Mouse (Mus musculus): Measurements from ENCODE around the gene Itpr2. TPM values are rescaled to one million over a fixed set of nuclear protein-coding genes. Genes with fewer than 3 reads are reported as not detected.

Gene Itpr2
- polyA plus RNA-seq, 1 experiment: 18.0 TPM

- Histone ChIP-seq H3K36me3 (ENCODE audit: control insufficient read depth, insufficient read depth, low read length) (no peaks in the 10 kb centered on the region), H3K27ac (ENCODE audit: insufficient read depth, low read length) (no peak overlapping the region), H3K4me3 (ENCODE audit: extremely low read depth, insufficient read depth, insufficient read length) (no peak overlapping the region), H3K27me3 (ENCODE audit: control insufficient read depth, insufficient read depth, low read length) (no peaks in the 10 kb centered on the region), H3K4me1 (ENCODE audit: control insufficient read depth, insufficient read depth, insufficient read length) (no peaks in the 10 kb centered on the region)
- TF ChIP-seq CTCF (IDR thresholded peaks at IDR 0.05; ENCODE audit: extremely low read depth, insufficient read depth, insufficient read length, insufficient replicate concordance) (no peak), POLR2A (IDR thresholded peaks at IDR 0.05; ENCODE audit: low read depth, low read length) (no peak)
- WGBS: 92% methylated on average over 9 of the region's 9 CpGs
- DNase-seq (ENCODE audit: low read depth in 1 of 2, low spot score in 2 of 2): no peak
Observed at GRCm38 (mm10) chr6:146245888-146246287, 256.1 kb downstream of the Itpr2 start.

DNA sequence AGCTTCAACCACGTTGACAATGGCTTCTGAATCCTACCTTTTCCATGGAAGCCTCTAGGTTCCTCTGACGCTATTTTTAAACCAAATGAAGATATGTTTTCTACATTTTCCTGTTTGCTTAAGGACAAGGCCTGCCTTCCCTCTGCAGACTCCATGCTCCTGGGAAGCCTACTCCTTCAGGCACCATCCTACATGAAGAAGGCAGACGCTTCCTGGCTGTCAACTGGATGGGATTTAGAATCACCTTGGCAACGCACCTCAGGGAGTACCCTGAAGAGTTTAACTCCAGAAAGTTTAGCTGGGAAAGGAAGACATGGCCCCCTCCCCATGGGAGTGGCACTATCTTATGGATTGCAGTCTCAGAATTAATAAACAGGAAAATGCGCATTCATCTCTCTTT is 259.0 kb downstream of the Itpr2 start:
- WGBS: 91% methylated on average over 5 of the region's 5 CpGs
- H3K36me3 ChIP-seq (ENCODE audit: control insufficient read depth, insufficient read depth, low read length): peaks cover 12% of the 10 kb centered on the region
- H3K27me3 ChIP-seq (ENCODE audit: control insufficient read depth, insufficient read depth, low read length): no peaks in the 10 kb centered on the region
- H3K27ac ChIP-seq (ENCODE audit: insufficient read depth, low read length): no peak overlapping the region
- DNase-seq (ENCODE audit: low read depth in 1 of 2, low spot score in 2 of 2): no peak
- no peak overlapping the region for H3K4me3 ChIP-seq (ENCODE audit: extremely low read depth, insufficient read depth, insufficient read length)
- H3K4me1 ChIP-seq (ENCODE audit: control insufficient read depth, insufficient read depth, insufficient read length): no peaks in the 10 kb centered on the region
- TF ChIP-seq POLR2A (IDR thresholded peaks at IDR 0.05; ENCODE audit: low read depth, low read length) (no peak), CTCF (IDR thresholded peaks at IDR 0.05; ENCODE audit: extremely low read depth, insufficient read depth, insufficient read length, insufficient replicate concordance) (no peak)

GRCm38 (mm10) chr6:146241336-146241735 is 260.7 kb downstream of the Itpr2 start:
- no peak overlapping the region for H3K4me3 ChIP-seq (ENCODE audit: extremely low read depth, insufficient read depth, insufficient read length)
- WGBS: 91% methylated on average over 3 of the region's 3 CpGs
- H3K36me3 ChIP-seq (ENCODE audit: control insufficient read depth, insufficient read depth, low read length): peaks cover 18% of the 10 kb centered on the region
- H3K4me1 ChIP-seq (ENCODE audit: control insufficient read depth, insufficient read depth, insufficient read length): no peaks in the 10 kb centered on the region
- no peaks in the 10 kb centered on the region for H3K27me3 ChIP-seq (ENCODE audit: control insufficient read depth, insufficient read depth, low read length)
- DNase-seq (ENCODE audit: low read depth in 1 of 2, low spot score in 2 of 2): no peak
- TF ChIP-seq CTCF (IDR thresholded peaks at IDR 0.05; ENCODE audit: extremely low read depth, insufficient read depth, insufficient read length, insufficient replicate concordance) (no peak), POLR2A (IDR thresholded peaks at IDR 0.05; ENCODE audit: low read depth, low read length) (no peak)
- H3K27ac ChIP-seq (ENCODE audit: insufficient read depth, low read length): no peak overlapping the region

DNA sequence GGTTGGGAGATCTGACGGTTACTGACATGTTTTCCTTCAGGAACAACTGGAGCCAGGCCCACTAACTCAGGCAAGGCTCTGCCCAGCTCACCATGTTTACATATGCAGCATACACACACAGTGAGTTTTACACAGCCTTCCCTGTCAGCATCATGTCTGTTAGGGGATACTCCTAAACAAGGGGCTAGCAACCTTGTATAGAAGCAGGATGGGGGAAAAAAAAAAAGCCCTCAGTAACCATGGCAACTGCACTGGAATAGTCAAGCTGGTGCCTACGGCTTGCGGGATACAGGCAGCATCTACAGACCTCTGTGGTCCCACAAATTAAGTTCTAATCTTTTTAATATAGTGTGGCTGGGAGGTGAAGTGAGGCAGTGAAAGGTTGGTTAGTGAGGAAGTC is 266.9 kb downstream of the Itpr2 start:
- no peaks in the 10 kb centered on the region; the same call in 1 of the 2 replicates for H3K4me1 ChIP-seq (ENCODE audit: control insufficient read depth, insufficient read depth, insufficient read length)
- DNase-seq (ENCODE audit: low read depth in 1 of 2, low spot score in 2 of 2): no peak
- no peak overlapping the region for H3K27ac ChIP-seq (ENCODE audit: insufficient read depth, low read length)
- no peaks in the 10 kb centered on the region for H3K27me3 ChIP-seq (ENCODE audit: control insufficient read depth, insufficient read depth, low read length)
- H3K36me3 ChIP-seq (ENCODE audit: control insufficient read depth, insufficient read depth, low read length): peaks cover 22% of the 10 kb centered on the region
- no peak overlapping the region for H3K4me3 ChIP-seq (ENCODE audit: extremely low read depth, insufficient read depth, insufficient read length)
- TF ChIP-seq POLR2A (IDR thresholded peaks at IDR 0.05; ENCODE audit: low read depth, low read length): no peak
- no peak for TF ChIP-seq CTCF (IDR thresholded peaks at IDR 0.05; ENCODE audit: extremely low read depth, insufficient read depth, insufficient read length, insufficient replicate concordance)
- 94% methylated on average over 3 of the region's 3 CpGs for WGBS

- no peak for TF ChIP-seq POLR2A (IDR thresholded peaks at IDR 0.05; ENCODE audit: low read depth, low read length)
- no peak for TF ChIP-seq CTCF (IDR thresholded peaks at IDR 0.05; ENCODE audit: extremely low read depth, insufficient read depth, insufficient read length, insufficient replicate concordance)
- WGBS: 97% methylated on average over 1 of the region's 1 CpGs
Observed at GRCm38 (mm10) chr6:146234417-146234816, 267.6 kb downstream of the Itpr2 start.

DNA sequence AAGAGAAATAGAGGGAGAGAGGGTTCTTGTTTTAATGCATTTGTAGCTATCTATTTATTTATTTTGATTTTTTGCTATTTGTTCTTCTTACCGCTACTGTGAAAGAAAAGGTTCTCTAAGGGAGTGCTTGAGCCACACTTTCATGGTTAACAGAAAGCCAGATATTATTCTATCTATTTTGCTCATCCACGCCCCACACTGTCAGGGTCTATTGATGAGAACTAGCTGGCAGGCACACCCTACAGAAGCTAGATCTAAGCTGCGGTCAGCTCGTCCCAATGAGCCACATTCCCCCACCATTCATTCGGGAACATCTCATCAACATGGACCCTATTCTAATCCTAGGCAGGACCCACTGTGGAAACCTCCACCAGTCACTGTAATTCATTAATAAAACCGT is 271.1 kb downstream of the Itpr2 start:
- H3K36me3 ChIP-seq (ENCODE audit: control insufficient read depth, insufficient read depth, low read length): peaks cover 24% of the 10 kb centered on the region
- TF ChIP-seq CTCF (IDR thresholded peaks at IDR 0.05; ENCODE audit: extremely low read depth, insufficient read depth, insufficient read length, insufficient replicate concordance) (no peak), POLR2A (IDR thresholded peaks at IDR 0.05; ENCODE audit: low read depth, low read length) (no peak)
- peaks cover 2% of the 10 kb centered on the region; the same call in 1 of the 2 replicates for H3K4me1 ChIP-seq (ENCODE audit: control insufficient read depth, insufficient read depth, insufficient read length)
- no peaks in the 10 kb centered on the region for H3K27me3 ChIP-seq (ENCODE audit: control insufficient read depth, insufficient read depth, low read length)
- no peak for DNase-seq (ENCODE audit: low read depth in 1 of 2, low spot score in 2 of 2)
- 90% methylated on average over 6 of the region's 6 CpGs for WGBS
- no peak overlapping the region for H3K27ac ChIP-seq (ENCODE audit: insufficient read depth, low read length)
- no peak overlapping the region for H3K4me3 ChIP-seq (ENCODE audit: extremely low read depth, insufficient read depth, insufficient read length)

More at GRCm38 (mm10) chr6:146234417-146234816, 267.6 kb downstream of the Itpr2 start:
- H3K27ac ChIP-seq (ENCODE audit: insufficient read depth, low read length): no peak overlapping the region
- no peaks in the 10 kb centered on the region for H3K27me3 ChIP-seq (ENCODE audit: control insufficient read depth, insufficient read depth, low read length)
- peaks cover 2% of the 10 kb centered on the region; the same call in 1 of the 2 replicates for H3K4me1 ChIP-seq (ENCODE audit: control insufficient read depth, insufficient read depth, insufficient read length)
- peaks cover 20% of the 10 kb centered on the region for H3K36me3 ChIP-seq (ENCODE audit: control insufficient read depth, insufficient read depth, low read length)
- no peak overlapping the region for H3K4me3 ChIP-seq (ENCODE audit: extremely low read depth, insufficient read depth, insufficient read length)
- DNase-seq (ENCODE audit: low read depth in 1 of 2, low spot score in 2 of 2): no peak

GRCm38 (mm10) chr6:146230373-146230788 is 271.6 kb downstream of the Itpr2 start:
- DNase-seq (ENCODE audit: low read depth in 1 of 2, low spot score in 2 of 2): no peak
- no peak for TF ChIP-seq POLR2A (IDR thresholded peaks at IDR 0.05; ENCODE audit: low read depth, low read length)
- no peak for TF ChIP-seq CTCF (IDR thresholded peaks at IDR 0.05; ENCODE audit: extremely low read depth, insufficient read depth, insufficient read length, insufficient replicate concordance)
- Histone ChIP-seq H3K36me3 (ENCODE audit: control insufficient read depth, insufficient read depth, low read length) (peaks cover 24% of the 10 kb centered on the region), H3K4me1 (ENCODE audit: control insufficient read depth, insufficient read depth, insufficient read length) (peaks cover 2% of the 10 kb centered on the region; the same call in 1 of the 2 replicates), H3K27me3 (ENCODE audit: control insufficient read depth, insufficient read depth, low read length) (no peaks in the 10 kb centered on the region), H3K27ac (ENCODE audit: insufficient read depth, low read length) (no peak overlapping the region), H3K4me3 (ENCODE audit: extremely low read depth, insufficient read depth, insufficient read length) (no peak overlapping the region)
- WGBS: 55% methylated on average over 9 of the region's 9 CpGs
